Mouse (Mus musculus): ENCODE measurements around the gene Car5b.

Car5b gene

DNA sequence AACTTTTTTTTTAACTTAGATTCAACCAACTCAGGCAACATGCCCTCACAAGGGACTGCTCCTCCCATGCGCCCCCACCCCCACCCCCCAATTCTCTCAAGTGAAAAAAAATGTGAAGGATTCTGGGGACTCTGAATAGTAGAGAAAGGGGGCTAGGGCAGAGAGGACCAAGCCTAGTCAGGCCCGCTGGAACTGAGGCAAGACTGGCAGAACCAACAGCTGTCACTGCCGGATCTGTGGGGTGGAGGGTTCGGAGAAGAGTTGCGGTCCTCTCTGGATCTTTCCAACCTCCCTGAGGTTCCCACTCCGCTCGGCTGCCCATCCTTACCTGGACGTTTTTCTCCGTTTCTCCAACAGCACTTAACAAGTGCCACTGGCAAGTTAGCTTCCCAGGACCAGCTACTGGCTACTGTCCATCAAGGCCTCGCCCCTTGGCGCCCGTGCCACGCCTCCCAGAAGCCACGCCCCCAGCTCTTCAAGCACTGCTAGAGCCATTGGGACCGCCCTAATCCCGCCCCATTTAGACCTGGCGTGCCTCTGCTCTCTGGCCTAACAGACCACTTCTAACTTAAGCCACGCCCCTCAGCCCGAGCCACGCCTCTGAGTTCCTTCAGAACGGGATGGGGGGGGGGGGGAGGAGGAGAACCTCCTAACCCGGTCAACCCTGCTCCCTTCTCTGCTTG is at the start of gene Car5b:
Car5b (minus strand) TSS at position 391 of the 683 bp plus-strand sequence.
- DNase-seq (ENCODE audit: low read depth, low spot score), result peak; percentile 45

- DNase-seq (ENCODE audit: low read depth, low spot score), result peak; percentile 85
Measured at GRCm38 (mm10) chrX:164076040-164076775, 48.4 kb upstream of the Car5b start, which contains the start of gene Siah1b. Siah1b (minus strand) TSS chrX:164076493.

GRCm38 (mm10) chrX:164068968-164069367 is 41.2 kb upstream of the Car5b start:
- DNase-seq (ENCODE audit: low read depth, low spot score), result no peak

GRCm38 (mm10) chrX:164066185-164066584 is 38.4 kb upstream of the Car5b start:
- DNase-seq (ENCODE audit: low read depth, low spot score), result peak; percentile 43

GRCm38 (mm10) chrX:164059070-164059469 is 31.3 kb upstream of the Car5b start:
- DNase-seq (ENCODE audit: low read depth, low spot score), result no peak

DNA sequence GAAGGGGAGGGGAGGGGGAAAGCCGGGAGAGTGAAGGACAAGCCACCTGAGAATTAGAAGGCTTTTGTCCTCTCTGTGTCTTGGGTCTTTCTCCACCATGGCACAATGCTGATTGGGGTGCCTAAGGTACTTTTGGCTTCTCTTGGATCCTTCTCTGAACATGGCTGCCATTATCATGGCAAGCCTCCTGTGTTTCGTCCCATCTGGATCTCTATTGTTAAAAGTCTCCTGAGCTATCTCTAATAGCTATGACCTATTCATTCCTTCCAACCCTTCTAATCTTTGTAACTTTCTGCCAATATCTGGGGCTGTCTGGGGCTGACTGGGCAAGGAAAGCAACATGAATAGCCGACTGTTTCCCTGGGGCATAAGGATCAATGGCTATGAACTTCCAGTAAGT is 30.7 kb upstream of the Car5b start:
- no peak for DNase-seq (ENCODE audit: low read depth, low spot score)

DNA sequence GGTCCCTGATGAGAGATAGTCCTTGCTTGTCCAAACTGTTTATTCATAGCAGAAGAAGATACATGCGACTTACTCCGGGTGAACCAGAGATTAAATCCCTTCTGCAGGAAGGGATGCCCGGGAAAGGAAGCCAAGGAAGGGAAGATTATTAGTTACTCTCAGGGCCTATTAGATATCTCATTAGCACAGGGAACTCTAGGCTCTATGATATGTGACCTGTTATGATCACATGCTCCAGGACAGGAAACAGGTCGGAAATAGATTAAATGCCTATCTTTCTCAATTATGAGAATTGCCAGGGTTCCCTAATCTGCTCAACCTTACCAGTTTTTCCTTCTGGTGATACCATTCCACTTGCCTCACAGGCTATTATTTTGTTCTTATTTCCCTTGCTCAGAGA is 27.9 kb upstream of the Car5b start:
- no peak for DNase-seq (ENCODE audit: low read depth, low spot score)

GRCm38 (mm10) chrX:164046736-164047135 is 18.9 kb upstream of the Car5b start:
- no peak for DNase-seq (ENCODE audit: low read depth, low spot score)

GRCm38 (mm10) chrX:164042069-164042468 is 14.3 kb upstream of the Car5b start:
- DNase-seq (ENCODE audit: low read depth, low spot score), result no peak

DNA sequence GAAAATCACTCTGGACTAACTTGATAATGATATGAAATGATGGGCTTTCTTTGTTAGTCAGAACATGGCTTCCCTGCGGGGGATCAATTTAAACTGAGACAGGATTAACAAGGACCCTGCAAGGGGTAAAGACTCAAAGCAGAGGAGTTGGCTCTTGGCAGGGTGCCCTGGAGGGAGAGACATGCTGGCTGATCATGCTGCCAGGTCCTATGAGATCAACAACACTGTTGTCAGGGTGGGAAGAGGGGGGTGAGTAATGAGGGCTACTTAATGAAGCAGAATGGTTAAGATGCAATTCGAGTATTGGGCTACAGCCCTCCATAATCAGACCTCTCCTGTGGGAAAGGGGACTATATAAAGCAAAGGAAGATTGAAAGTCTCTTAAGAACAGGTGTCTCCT is 11.1 kb upstream of the Car5b start:
- DNase-seq (ENCODE audit: low read depth, low spot score), result peak; percentile 4

DNA sequence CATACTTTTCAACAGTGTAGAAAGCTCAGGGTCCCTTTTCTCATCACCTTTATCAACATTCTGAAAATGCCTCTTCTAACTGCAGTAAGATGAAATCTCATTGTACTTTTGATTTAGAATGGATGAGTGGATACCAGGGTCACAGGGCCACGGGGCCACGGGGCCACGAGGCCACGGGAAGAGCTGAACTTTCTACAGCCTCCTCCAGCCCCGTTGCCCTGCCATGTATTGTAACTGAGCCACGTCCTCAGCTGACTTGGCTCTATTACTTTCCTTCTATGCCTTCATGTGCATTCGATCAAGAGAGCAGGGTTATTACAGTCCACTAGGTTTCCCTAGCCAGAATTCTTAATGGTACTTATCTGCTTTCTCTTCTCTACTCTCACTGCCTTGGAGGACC is 8.1 kb upstream of the Car5b start:
- DNase-seq (ENCODE audit: low read depth, low spot score), result no peak

DNA sequence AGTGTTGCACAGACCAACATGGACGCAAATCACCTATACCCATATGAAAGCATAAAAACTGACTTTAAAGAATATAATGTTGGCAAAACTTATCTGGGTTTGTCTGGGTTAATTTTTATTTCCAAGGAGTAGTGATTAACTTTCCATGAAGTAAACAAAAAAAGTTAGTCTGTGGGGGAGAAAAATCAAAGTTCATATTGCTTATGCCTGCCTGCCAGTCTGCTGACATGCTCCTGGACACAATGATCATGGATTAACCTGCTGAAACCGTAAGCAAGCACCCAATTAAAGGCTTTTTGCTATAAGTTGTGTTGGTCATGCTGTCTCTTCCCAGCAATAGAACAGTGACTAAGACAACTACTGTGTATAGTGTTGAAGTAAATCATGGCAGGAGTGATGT is 7.6 kb upstream of the Car5b start:
- no peak for DNase-seq (ENCODE audit: low read depth, low spot score)

GRCm38 (mm10) chrX:164032526-164032925 is 4.7 kb upstream of the Car5b start:
- no peak for DNase-seq (ENCODE audit: low read depth, low spot score)

DNA sequence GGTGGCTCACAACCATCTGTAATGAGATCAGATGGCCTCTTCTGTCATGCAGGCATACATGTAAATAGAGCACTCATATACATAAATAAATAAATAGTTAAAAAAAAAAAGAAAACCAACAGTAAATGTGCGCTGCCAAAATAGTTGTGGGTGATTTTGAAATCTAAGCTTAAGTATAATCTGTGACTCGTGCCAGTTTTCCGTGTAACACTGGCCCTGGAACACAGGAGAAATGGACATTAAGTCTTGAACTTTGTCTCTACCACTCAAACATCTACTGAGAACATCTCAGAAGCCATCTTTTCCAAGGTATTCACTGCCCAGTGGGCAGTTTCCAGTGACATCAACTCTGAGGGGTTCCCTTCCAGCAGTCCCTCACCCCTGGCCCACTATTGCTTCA is 12.2 kb downstream of the Car5b start:
- DNase-seq (ENCODE audit: low read depth, low spot score), result no peak

DNA sequence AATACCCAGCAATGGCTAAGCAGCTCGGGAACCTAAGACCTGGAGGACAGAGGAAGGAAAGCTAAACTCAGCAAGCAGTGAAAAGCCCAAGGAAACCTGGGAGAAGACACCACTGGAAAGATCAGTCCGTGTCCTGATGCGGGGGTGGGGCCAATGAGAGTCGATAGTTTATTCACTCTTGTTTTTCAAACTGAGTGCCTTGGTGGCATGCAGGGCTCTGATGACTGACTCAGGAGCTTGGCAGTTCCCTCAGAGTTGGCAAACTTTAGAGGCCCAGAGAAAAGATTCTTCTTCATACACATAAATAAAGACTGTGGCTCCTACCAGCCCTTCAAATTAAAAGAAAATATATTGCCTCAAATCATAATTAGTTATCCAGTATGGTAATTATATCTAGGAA is 12.8 kb downstream of the Car5b start:
- no peak for DNase-seq (ENCODE audit: low read depth, low spot score)

- DNase-seq (ENCODE audit: low read depth, low spot score), result no peak
Measured at GRCm38 (mm10) chrX:164013318-164013717, 14.5 kb downstream of the Car5b start.

DNA sequence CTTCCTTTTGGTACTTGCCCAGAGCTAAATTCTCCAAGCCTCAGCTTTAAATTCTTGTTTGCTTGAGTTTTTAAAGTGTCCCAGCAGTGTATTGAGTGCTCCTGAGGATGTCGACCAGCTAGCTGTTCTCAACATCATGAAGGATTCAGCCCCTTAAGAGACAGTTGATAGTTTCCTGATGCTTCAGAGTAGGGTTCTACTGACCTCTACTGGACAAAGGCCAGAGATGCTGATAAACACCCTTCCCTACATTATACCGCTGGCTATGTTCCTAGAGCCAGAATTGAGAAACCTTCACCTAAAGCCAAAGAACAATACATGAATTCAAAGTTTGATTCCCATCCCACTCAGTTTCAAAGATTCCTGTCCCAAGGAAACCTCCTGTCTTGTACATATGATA is 23.0 kb downstream of the Car5b start:
- peak; percentile 61 for DNase-seq (ENCODE audit: low read depth, low spot score)

DNA sequence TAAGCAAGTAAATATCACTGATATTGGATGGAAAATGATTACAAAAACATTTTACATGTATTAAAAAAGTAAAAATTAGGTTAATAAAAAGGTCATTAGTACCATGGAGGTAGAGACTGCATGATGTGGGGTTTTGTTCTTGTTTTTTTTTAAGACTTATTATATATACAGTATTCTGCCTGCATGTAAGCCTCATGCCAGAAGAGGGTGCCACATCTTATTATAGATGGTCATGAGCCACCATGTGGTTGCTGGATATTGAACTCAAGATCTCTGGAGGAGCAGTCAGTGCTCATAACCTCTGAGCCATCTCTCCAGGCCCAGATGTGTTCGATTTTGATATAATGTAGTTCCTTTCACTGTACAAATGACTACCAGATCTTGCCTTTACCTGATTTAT is 27.9 kb downstream of the Car5b start:
- no peak for DNase-seq (ENCODE audit: low read depth, low spot score)

- no peak for DNase-seq (ENCODE audit: low read depth, low spot score)
Measured at GRCm38 (mm10) chrX:163996754-163997153, 31.0 kb downstream of the Car5b start.

- DNase-seq (ENCODE audit: low read depth, low spot score), result no peak
Measured at GRCm38 (mm10) chrX:163987718-163988374, 40.0 kb downstream of the Car5b start.

- DNase-seq (ENCODE audit: low read depth, low spot score), result no peak
Measured at GRCm38 (mm10) chrX:163982129-163982528, 45.7 kb downstream of the Car5b start.

DNA sequence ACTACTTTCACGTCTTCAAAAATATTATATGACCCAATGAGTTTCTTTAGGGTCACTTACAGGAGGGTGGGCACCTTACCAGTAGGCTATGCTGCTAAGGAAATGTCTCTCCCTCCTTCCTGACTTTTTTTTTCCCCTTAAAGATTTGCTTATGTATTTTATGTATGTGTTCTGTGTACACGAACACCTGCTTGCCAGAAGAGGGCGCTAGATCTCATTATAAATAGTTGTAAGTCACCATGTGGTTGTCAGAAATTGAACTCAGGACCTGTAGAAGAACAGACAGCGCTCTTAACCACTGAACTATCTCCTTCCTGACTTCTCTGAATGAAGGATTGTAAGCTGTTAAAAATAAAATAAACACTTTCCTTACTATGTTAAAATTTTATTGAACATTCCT is 46.3 kb downstream of the Car5b start:
- no peak for DNase-seq (ENCODE audit: low read depth, low spot score)

GRCm38 (mm10) chrX:163981092-163981491 is 46.7 kb downstream of the Car5b start:
- DNase-seq (ENCODE audit: low read depth, low spot score), result no peak

All from retina, postnatal 7 days (tissue).